Mouse (Mus musculus) spleen, adult 2 months (tissue): ENCODE results near the gene Cisd2.

Source experiments
- CTCF ChIP-seq: fragments of 200-500 bp; IDR thresholded peaks from 2 replicates; pipeline ENCODE4 v1.5.1; 2011; ENCODE audit warnings: mild to moderate bottlenecking, inconsistent platforms; ENCODE audit not compliant: insufficient read depth, insufficient read length, insufficient replicate concordance; ENCODE audit errors: extremely low read depth
- POLR2A ChIP-seq: fragments of 200-500 bp; IDR thresholded peaks from 2 replicates; pipeline ENCODE4 v1.6.1; 2011; ENCODE audit warnings: low read depth, low read length, inconsistent platforms

DNA sequence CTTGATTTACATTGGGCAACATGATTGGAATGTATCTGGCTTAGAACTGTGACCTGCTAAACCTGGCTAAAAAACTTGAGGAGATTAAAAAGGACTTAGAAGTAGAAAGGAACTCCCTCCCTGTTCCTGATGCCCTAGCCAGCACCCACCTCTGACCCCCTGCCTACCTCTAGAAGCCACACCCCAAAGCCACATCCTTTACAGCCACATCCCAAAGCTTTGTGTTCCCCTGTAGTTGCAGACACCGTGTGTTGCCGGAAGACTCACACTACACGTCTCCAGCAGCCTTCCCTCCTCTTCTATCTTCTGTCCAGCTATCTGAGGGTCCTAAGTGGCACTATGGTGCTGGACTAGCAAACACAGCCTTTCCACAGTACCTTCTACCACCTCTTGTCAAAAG is 5.9 kb downstream of the Cisd2 start:
- TF ChIP-seq CTCF (no peak), POLR2A (no peak)
